Mouse (Mus musculus): ENCODE results near the gene Vcl.

Gene Vcl

DNA sequence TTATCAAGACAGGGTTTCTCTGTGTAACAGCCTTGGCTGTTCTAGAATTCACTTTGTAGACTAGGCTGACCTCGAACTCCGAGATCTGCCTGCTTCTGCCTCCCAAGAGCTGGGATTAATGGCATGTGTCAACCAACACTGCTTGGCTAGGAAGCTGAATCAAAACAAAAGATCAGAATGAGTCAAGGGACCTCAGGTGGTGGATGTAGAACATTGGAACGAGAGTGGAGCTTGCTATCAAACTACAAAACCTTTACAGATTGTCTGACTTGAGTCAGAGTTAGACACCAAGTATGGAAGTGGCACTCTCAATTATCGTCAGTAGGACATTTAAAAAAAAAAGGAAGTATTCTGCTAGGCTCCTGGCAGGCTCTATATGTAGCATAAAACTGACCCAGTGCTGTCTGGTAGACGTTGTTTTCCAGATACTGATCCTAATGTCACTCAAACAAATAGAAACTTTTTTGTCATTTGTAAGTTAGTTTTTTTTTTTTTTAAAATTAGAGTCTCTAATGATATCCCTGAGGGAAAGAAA is 84.7 kb downstream of the Vcl start:
- no peak for DNase-seq (ENCODE audit: low spot score)

- DNase-seq (ENCODE audit: low spot score): no peak
Observed at GRCm38 (mm10) chr14:21017871-21018270, 88.7 kb downstream of the Vcl start.

GRCm38 (mm10) chr14:21018977-21019376 is 89.8 kb downstream of the Vcl start:
- no peak for DNase-seq (ENCODE audit: low spot score)

DNA sequence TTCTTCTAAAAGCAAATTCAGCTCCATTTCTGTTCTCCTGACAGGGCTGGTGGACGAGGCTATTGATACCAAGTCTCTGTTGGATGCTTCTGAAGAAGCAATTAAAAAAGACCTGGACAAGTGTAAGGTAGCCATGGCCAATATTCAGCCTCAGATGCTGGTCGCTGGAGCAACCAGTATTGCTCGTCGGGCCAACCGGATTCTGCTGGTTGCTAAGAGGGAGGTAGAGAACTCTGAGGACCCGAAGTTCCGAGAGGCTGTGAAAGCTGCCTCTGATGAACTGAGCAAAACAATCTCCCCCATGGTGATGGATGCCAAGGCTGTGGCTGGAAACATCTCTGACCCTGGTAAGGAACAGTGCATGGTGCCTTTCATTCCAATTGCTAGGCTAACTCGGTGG is 91.2 kb downstream of the Vcl start:
- no peak for DNase-seq (ENCODE audit: low spot score)

- no peak for DNase-seq (ENCODE audit: low spot score)
Observed at GRCm38 (mm10) chr14:21027542-21027941, 98.3 kb downstream of the Vcl start.

- no peak for DNase-seq (ENCODE audit: low spot score)
Observed at GRCm38 (mm10) chr14:21029025-21029659, 99.9 kb downstream of the Vcl start.

DNA sequence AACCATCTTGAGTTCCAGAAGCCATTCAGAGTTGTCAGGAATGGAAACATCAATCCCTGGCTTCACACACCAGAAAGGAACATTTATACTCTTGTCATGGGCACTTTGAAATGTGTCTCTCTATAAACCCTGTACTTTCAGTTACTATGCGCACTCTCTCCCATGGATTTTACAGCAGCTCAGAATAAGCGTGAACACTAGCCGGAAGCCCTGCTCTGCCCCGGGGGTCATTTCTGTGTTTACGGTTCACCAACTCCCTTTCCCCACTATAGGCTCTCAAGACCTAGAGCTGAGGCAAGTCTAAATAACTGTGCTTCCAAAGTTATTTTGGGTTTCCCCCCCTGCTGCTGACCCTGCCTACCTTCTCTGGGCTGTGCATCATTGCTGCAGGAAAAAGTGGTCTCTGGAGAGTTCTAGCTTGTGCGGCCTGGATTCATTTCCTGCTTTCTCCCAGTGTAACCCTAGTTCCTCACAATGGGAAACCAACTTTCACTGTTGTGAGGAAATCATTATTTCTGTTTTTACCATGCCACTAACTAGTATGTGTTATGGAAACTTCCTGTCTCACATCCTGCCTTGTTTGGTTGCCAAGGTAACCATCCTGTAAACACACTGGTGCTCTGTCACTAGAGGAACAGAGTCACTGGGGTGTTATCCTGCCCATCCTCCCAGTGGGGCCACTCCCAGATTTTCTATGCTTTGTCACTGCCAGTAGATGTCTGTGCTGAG is 102.7 kb downstream of the Vcl start:
- no peak for DNase-seq (ENCODE audit: low spot score)

- no peak for DNase-seq (ENCODE audit: low spot score)
Observed at GRCm38 (mm10) chr14:21034271-21034670, 105.1 kb downstream of the Vcl start.

DNA sequence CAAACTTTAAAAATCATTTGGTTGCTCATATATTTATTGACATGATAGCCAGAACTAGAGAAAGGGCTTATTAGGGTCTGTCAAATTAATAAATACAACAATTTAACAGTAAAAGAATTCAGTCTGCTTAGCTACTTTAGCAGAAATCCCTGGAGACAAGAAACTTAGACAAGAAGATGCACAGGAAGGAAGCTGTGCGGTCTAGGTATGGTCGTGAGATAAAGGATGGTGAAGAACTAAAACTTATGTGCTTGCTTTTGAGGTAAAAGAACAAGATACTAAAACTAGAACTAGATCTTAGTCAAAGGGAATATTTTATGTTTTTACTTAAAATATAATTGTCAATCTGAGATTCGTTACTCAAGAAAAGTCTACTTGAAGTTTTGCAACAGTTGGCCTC is 105.6 kb downstream of the Vcl start:
- no peak for DNase-seq (ENCODE audit: low spot score)

DNA sequence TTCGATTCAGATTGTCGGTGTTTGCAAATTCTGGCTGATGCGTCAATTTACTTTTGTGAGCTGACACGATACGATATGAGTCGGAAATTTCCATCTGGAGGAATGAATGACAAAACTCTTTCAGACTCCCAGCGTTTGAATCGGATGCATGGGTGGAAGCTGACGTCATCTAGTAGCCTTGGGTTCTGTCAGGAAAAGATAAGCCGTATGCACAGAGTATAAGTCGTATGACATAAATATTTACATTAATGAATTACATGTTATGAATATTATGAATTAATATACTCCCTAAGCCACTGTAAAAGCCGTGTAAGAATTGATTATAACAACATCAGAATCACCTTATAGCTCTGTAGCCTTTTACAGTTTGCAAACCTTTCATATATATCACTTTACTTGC is 109.9 kb downstream of the Vcl start:
- DNase-seq (ENCODE audit: low spot score): no peak

- no peak for DNase-seq (ENCODE audit: low spot score)
Observed at GRCm38 (mm10) chr14:21039623-21040022, 110.4 kb downstream of the Vcl start.

- no peak for DNase-seq (ENCODE audit: low spot score)
Observed at GRCm38 (mm10) chr14:21047840-21048239, 118.6 kb downstream of the Vcl start.

DNA sequence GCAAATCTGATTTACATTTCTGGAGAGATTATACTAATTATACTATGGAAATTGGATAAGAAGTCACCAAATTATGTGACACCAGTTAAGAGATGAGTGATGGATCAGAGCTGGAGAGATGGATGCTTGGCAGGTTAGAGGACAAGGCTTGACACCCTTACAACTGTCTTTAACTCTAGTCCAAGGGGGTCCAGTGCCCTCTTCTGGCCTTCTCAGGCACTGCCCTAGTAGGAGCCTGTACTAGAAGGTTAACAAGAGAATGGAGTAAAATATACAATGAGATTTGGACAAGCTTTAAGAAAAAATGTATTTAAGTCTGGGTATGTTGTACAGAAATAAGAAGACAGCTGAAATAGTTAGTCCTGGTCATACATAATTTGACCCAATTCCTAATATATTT is 119.7 kb downstream of the Vcl start:
- DNase-seq (ENCODE audit: low spot score): peak; percentile 65

DNA sequence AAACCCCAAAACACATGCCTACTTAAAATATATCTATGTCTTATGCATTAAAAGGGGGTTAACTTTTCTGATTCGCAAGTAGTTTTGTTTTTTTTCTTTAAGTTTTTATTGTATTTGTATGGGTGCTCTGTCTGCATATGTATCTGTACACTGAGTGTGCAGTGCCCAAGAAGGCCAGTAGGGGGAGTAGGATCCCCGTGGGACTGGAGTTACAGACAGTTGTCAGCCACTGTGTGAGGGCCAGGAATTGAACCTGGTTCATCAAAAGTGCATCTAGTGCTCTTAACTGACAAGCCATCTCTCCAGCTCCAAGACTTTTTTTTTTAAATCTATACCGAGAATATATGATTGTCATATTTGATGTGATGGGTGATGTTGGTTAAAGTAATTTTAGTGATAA is 121.5 kb downstream of the Vcl start:
- peak; percentile 73 for DNase-seq (ENCODE audit: low spot score)

DNA sequence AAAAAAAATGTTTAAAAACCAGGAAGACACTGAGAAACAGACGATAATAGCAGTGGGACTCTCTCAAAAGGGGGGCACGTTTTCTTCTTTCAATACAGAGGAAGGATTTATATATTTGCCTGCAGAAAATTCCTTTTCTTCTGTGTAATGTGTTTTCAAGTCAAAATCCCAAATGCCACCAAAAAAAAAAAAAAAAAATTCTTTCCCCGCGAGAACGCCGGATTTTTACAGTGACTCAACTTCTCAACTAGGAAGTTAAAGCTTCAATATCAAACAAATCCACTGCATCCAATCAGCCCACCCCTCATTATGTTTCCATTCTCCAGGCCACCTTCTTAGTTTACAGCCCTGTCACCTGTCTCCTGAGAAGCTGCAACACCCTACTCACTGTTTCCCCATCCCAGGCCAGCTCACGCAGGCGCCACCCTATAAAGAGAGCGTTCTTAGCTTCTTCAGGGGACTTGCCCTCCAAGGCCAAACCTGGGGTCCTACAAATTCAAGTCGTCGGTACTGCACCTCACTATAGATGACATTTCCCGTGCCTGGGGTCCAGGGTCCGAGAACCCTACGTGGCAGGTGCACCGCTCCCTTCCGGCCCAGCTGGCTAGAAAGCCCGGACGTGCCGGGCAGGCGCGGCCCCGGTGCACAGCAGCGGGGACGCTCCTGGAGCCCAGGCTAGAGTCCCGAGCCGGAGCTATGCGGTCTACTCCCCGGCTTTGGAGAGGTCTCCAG is 122.3 kb downstream of the Vcl start:
- no peak for DNase-seq (ENCODE audit: low spot score)

- DNase-seq (ENCODE audit: low spot score): peak; percentile 98
Observed at GRCm38 (mm10) chr14:21052112-21052780, 123.0 kb downstream of the Vcl start, which contains the start of the genes Ap3m1 and Adk. Gene Ap3m1 (minus strand): TSS chr14:21052508. Gene Adk (plus strand): TSS chr14:21052574.

DNA sequence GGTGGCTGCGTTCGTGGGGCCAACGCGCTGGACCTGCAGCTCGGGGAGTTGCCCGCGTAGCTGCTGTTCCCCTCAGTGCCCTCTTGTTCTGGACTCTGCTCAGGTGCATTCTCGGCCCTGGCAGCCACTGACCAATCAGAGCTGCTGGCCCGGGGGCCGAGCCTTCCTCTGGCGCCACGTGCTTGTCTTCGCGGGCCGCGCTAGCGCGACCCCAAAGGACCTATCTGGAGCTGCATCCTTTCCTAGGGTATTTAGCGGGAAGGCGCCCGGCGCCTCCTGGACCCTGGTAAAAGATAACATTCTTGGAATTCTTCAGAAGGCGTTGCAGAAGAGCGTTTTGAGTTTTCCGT is 123.6 kb downstream of the Vcl start:
- peak; percentile 79 for DNase-seq (ENCODE audit: low spot score)

- no peak for DNase-seq (ENCODE audit: low spot score)
Observed at GRCm38 (mm10) chr14:21053151-21053550, 124.0 kb downstream of the Vcl start.

- DNase-seq (ENCODE audit: low spot score): no peak
Observed at GRCm38 (mm10) chr14:21053586-21053985, 124.4 kb downstream of the Vcl start.

DNA sequence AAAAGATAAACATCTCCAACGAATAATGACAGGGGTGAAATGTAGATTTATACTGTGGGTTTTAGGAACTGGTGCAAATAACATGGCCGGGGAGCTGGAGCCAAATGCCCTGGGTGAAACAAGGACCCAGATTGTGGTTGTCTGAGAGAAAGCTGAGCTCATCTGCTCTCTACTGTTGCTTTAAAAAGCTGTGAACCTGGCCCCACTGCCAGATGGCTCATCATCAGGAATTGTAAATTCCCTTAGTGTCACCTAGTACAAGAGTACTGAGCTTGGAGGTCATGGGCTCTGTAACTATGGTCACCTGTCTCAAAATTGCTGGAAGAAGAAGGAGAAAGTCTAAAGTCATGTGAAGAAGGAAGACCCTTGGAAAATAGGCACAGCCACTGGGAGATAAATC is 129.8 kb downstream of the Vcl start:
- no peak for DNase-seq (ENCODE audit: low spot score)

- no peak for DNase-seq (ENCODE audit: low spot score)
Observed at GRCm38 (mm10) chr14:21062766-21063513, 133.7 kb downstream of the Vcl start.

GRCm38 (mm10) chr14:21064321-21064720 is 135.1 kb downstream of the Vcl start:
- no peak for DNase-seq (ENCODE audit: low spot score)
